Mouse (Mus musculus) stomach, embryonic 16.5 days (tissue): Measurements from ENCODE around the gene Plpp3. TPM values are rescaled to one million over a fixed set of nuclear protein-coding genes. Genes with fewer than 3 reads are reported as not detected.

ENCODE experiments used
- ATAC-seq: fragments of 200-750 bp; cut with Nextera tagmentation; 2 replicates; pipeline ENCODE4 v1.8.0; 2017; ENCODE audit warnings: moderate number of reproducible peaks, moderate TSS enrichment; ENCODE audit not compliant: insufficient read depth, low FRiP score
- H3K27ac ChIP-seq: fragments of 300-500 bp; sonication (generic); 2 replicates; pipeline ENCODE4 v1.5.1; 2014; ENCODE audit warnings: low read length
- H3K27me3 ChIP-seq: fragments of 300-500 bp; sonication (generic); 2 replicates; pipeline ENCODE4 v1.6.1; 2014; ENCODE audit warnings: low read length, control low read depth, mixed read lengths; ENCODE audit not compliant: control insufficient read depth, insufficient read depth
- H3K36me3 ChIP-seq: fragments of 300-500 bp; sonication (generic); 2 replicates; pipeline ENCODE4 v1.6.1; 2014; ENCODE audit warnings: low read length; ENCODE audit not compliant: control insufficient read depth, insufficient read depth
- H3K4me1 ChIP-seq: fragments of 300-500 bp; sonication (generic); 2 replicates; pipeline ENCODE4 v1.6.1; 2014; ENCODE audit warnings: low read length, control low read depth, mixed read lengths; ENCODE audit not compliant: control insufficient read depth, insufficient read depth
- H3K4me2 ChIP-seq: fragments of 300-500 bp; sonication (generic); 2 replicates; pipeline ENCODE4 v1.6.1; 2014; ENCODE audit warnings: low read depth, low read length, mixed read lengths
- H3K4me3 ChIP-seq: fragments of 300-500 bp; sonication (generic); replicated peaks from 2 replicates; pipeline ENCODE4 v1.5.1; 2014; ENCODE audit warnings: mild to moderate bottlenecking, low read length
- H3K9ac ChIP-seq: fragments of 300-500 bp; sonication (generic); 2 replicates; pipeline ENCODE4 v1.6.1; 2014; ENCODE audit warnings: low read length
- H3K9me3 ChIP-seq: fragments of 300-500 bp; sonication (generic); replicated peaks from 2 replicates; pipeline ENCODE4 v1.6.1; 2016; ENCODE audit warnings: low read length, control low read depth; ENCODE audit not compliant: control insufficient read depth
- whole genome bisulfite sequencing: fragments of 180-500 bp; shearing (Covaris S2); extraction: QIAGEN DNeasy Blood & Tissue Kit; methylation state at CpG from one replicate; pipeline ENCODE4 v1.1.7; 2014; 5-methylcytosine and 5-hydroxymethylcytosine counted together
- polyA plus RNA-seq: library from polyadenylated mRNA; unstranded; fragments of >200 nt; fragmentation: Nextera tagmentation; extraction: Ambion mirVana; gene quantifications from 2 replicates; pipeline ENCODE4 v1.2.1, GENCODE M21; 2015

Plpp3 gene
- 65.3 and 69.9 TPM in 2 replicates for polyA plus RNA-seq

DNA sequence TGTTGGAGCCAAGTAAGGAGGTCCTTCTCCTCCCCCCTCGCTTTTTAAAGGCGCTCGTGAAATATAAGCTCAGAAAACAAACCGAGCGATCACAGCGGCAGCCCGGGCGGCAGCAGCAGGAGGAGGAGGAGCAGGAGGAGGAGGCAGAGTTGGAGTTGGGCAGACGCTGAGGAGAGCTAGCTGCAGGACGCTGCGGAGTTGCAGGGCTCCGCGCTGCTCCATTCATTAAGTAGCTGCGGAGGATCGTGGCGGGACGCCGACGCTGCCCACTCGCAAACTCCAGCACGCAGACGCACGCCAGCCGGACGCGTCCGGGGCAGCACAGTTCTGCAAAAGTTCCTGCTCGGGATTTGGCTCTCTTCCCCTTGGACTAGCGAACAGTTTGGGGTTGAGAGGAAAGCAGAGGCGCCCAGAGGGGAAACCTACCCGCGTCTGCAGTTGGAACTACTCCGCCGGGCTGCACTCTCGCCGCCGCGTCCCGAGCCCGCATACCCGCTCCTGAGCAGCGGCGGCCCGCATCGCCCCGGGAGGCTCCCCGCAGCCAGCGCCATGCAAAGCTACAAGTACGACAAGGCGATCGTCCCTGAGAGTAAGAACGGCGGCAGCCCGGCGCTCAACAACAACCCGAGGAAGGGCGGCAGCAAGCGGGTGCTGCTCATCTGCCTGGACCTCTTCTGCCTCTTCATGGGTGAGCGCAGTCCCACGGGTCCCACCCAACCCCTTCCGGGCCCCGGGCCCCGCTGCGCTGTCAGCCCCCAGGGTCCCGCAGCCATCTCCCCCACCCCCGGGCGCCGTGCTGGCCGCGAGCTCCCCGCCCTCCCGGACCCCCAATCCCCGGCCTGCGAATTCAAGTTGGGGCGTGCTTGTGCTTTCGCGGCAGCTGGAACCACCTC, at the start of gene Plpp3:
Plpp3 (plus strand) TSS at position 72 of the 893 bp plus-strand sequence.
- WGBS = under 1% methylated on average over 77 of the region's 77 CpGs
- Histone ChIP-seq H3K4me2 (peak within 1 kb of the TSS; percentile 61), H3K9ac (peak within 1 kb of the TSS; percentile 94), H3K4me3 (peak within 1 kb of the TSS; percentile 89), H3K27me3 (no peaks in the 10 kb centered on the region), H3K9me3 (no peaks in the 10 kb centered on the region), H3K27ac (peak within 1 kb of the TSS; percentile 98), H3K36me3 (no peaks in the 10 kb centered on the region), H3K4me1 (peaks cover 5% of the 10 kb centered on the region)
- ATAC-seq = peak; percentile 91

DNA sequence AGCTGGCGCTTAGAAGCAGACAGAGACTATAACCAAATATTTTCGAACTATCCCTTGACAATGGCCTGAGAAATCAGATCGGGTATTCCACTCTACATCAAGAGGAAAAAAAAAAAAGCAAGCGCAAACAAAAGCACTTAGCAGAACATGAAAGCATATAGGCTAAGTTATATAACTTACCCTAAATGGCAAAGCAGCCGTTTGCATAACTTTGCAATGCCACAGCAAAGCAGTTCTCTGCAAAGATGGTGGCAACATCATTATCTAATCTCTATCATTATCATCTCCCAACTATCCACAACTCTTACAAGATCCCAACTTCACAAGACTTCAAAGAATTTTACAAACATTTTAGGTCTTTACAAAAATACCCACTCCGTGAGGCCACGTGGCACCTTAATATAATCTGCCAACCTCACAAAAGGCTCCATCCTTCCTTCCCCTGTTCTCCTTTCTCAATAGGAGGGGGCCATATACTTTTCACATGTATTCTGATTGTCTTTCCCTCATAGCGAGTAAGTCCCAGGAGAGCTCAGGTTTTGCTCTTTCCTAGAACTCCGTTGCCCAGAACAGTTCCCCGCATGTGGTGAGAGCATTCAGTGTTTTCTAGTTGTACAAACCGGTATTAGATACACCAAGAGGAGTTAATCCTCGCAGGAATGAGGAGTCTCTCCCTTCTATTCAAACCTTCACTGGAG, 49.1 kb upstream of the Plpp3 start:
- no peaks in the 10 kb centered on the region for H3K36me3 ChIP-seq
- H3K27ac ChIP-seq = no peak overlapping the region
- no peak overlapping the region for H3K9ac ChIP-seq
- H3K27me3 ChIP-seq = no peaks in the 10 kb centered on the region
- peaks cover 11% of the 10 kb centered on the region; the same call in 1 of the 2 replicates for H3K4me1 ChIP-seq
- 67% methylated on average over 12 of the region's 12 CpGs for WGBS
- H3K4me2 ChIP-seq = peak overlapping the region; percentile 95; the same call in 1 of the 2 replicates
- no peak overlapping the region for H3K4me3 ChIP-seq
- no peak for ATAC-seq
- no peaks in the 10 kb centered on the region for H3K9me3 ChIP-seq

DNA sequence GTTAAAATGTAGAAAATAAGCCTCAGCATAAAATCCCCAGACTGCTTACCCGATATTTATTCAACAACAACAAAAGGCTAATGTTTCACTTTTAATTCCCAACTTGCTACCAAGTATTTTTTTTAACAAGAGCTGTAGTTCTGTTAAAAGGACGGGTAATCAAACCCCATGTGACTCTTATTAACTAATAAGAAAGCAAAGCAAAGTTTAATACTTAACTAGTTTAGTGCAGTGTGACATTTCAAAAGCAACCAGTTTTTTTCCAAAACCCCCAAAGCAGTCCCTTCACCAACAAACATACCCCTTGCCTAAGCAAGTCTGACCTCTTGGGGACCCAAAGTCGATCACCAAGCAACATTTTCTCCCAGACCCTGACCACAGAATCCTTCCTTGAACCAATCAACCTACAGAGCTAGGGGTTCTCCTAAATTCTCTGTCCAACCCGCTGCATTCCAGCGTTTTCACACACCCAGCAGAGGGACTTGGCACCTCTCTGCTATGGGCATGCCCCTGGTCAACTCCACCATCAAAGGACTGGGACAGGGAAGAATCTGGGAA, 48.4 kb upstream of the Plpp3 start:
- H3K9ac ChIP-seq = peak overlapping the region; percentile 83
- WGBS = 29% methylated on average over 5 of the region's 5 CpGs

DNA sequence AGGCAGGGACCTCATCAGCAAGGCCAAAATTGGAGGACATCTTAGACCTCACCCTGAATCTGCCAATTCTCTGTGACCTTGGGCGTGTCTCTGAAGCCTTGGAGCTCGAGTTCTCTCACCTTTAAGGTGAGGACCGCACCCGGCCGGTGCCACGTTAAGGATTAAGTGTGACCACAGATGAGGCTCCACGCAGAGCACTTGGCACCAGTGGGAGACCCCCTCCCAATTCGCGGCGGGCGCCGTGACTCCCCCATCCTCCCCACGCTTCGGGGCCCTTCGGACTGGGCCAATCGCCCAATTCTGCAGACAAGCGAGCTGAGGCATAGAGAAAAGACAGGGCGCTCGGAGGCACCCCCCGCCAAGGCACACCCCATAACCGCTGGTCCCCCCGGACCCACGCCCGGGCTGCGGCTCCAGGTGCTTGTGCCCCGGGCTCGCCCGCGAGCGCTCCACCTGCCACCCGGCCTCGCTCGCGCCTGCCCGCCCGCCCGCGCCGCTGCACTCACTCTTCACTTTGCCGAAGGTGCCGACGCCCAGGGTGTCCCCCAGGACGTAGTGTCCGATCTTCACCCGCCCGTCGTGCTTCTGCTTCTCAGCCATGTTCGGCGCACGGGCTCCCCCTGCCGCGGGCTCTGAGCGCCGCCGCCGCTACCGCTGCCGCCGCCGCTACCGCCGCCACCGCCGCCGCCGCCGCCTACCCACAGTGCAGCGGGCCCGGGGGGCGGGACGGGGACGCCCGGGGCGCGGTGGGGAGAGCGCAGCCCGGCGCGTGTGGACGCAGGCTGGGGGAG, 47.8 kb upstream of the Plpp3 start, which contains the start of gene Prkaa2:
Prkaa2 (minus strand) TSS at position 692 of the 791 bp plus-strand sequence.
- Histone ChIP-seq H3K27ac (no peak within 1 kb of the TSS; the same call in 1 of the 2 replicates), H3K36me3 (no peaks in the 10 kb centered on the region), H3K9me3 (no peaks in the 10 kb centered on the region), H3K4me2 (peak within 1 kb of the TSS; percentile 95), H3K4me3 (peak within 1 kb of the TSS; percentile 65), H3K4me1 (peaks cover 11% of the 10 kb centered on the region; the same call in 1 of the 2 replicates), H3K27me3 (no peaks in the 10 kb centered on the region), H3K9ac (peak within 1 kb of the TSS; percentile 83)
- 1% methylated on average over 80 of the region's 80 CpGs for WGBS
- peak; percentile 89 for ATAC-seq

More for the DNA sequence above, 48.4 kb upstream of the Plpp3 start:
- Histone ChIP-seq H3K27me3 (no peaks in the 10 kb centered on the region), H3K4me1 (peaks cover 11% of the 10 kb centered on the region; the same call in 1 of the 2 replicates), H3K4me2 (peak overlapping the region; percentile 95), H3K9me3 (no peaks in the 10 kb centered on the region), H3K4me3 (peak overlapping the region; percentile 65), H3K27ac (no peak overlapping the region), H3K36me3 (no peaks in the 10 kb centered on the region)
- ATAC-seq = no peak

DNA sequence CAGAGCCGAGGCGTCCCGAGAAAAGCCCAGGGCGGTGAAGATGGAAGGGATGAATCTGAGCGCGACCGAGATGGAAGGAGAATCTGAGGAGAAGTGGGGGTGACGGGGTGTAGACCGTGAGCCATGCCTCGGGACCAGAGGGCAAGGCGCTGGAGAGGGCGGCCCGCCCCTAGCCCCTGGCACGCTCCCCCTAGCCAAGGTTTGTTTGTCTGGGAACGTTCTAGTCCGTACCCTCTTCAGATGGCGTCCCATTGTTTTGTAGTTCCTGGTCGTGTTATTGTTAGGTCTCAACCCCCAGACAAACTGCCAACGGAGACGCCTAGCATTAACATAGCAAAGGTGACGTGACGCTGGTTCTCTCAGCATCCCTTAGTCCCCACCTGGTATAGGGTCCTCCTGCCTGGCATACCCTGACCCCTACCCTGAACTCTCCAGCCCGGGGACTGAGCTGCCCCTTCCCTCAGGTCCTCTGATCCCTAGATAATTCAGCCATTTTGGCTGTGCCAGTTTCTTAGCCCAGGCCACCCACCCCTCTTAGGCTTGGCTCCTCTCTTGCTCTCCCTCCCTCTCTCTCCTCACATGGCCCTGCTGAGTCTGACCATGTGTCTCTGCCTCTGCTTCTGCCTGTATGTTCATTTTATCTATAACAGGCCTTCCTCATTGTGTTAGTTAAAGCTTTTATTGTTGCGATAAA, 47.0 kb upstream of the Plpp3 start:
- 3% methylated on average over 23 of the region's 24 CpGs for WGBS
- H3K27me3 ChIP-seq = no peaks in the 10 kb centered on the region
- no peaks in the 10 kb centered on the region for H3K9me3 ChIP-seq
- no peaks in the 10 kb centered on the region for H3K36me3 ChIP-seq
- peak overlapping the region; percentile 65 for H3K4me3 ChIP-seq
- peak overlapping the region; percentile 95 for H3K4me2 ChIP-seq
- ATAC-seq = peak; percentile 62
- no peak overlapping the region; the same call in 1 of the 2 replicates for H3K27ac ChIP-seq
- peaks cover 11% of the 10 kb centered on the region; the same call in 1 of the 2 replicates for H3K4me1 ChIP-seq
- H3K9ac ChIP-seq = peak overlapping the region; percentile 83

DNA sequence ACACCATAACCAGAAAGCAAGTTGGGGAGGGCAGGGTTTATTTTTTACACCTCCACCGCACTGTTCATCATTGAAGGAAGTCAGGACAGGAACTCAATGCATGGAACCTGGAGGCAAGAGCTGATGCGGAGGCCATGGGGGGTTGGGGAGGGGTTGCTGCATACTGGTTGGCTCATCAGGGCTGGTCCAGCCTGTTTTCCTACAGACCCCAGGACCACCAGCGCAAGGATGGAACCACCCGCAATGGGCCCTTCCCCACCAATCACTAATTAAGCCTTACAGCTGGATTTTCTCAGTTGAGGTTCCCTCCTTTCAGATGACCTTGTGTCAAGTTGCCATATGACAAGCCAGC, 46.5 kb upstream of the Plpp3 start:
- ATAC-seq = no peak
- Histone ChIP-seq H3K4me1 (peaks cover 11% of the 10 kb centered on the region; the same call in 1 of the 2 replicates), H3K4me2 (peak overlapping the region; percentile 95; the same call in 1 of the 2 replicates), H3K9ac (no peak overlapping the region), H3K4me3 (no peak overlapping the region), H3K27ac (no peak overlapping the region), H3K9me3 (no peaks in the 10 kb centered on the region), H3K27me3 (no peaks in the 10 kb centered on the region), H3K36me3 (no peaks in the 10 kb centered on the region)
- WGBS = 74% methylated on average over 4 of the region's 4 CpGs

DNA sequence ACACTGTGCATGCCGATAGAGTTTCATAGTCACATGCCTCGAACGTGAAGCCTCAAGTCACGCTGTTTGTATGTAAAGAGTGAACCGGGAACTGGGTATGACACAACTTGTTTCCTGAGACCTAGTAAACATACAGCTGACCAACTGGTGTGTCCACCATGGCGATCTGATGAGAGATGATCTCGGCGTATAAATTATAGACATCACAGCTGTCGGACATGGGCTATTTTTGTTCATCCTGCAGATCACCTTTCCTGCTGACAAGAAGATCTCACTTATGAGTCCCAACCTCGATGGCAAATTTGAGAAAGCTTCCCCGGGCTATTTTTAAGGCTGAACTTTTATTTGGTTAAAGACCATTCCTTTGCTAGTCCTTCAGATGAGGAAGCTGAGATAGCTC, 45.4 kb upstream of the Plpp3 start:
- 81% methylated on average over 11 of the region's 11 CpGs for WGBS
- Histone ChIP-seq H3K27ac (no peak overlapping the region), H3K4me1 (peaks cover 11% of the 10 kb centered on the region; the same call in 1 of the 2 replicates), H3K4me3 (no peak overlapping the region), H3K9ac (no peak overlapping the region), H3K9me3 (no peaks in the 10 kb centered on the region), H3K36me3 (no peaks in the 10 kb centered on the region), H3K27me3 (no peaks in the 10 kb centered on the region), H3K4me2 (no peak overlapping the region)
- no peak for ATAC-seq

DNA sequence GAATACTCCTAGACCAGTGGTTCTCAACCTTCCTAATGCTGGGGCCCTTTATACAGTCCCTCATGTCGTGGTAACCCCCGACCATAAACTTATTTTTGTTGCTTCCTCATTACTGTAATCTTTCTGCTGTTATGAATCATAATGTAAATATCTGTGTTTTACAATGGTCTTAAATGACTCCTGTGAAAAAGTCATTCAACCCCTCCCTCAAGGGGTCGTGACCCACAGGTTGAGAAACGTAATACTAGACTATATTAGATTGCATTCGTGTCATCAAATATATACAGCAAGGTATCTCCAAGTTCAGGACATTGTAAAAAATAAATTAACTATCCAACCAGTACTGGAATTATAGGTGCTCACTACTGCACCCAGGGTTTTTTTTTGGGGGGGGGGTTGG, 44.1 kb upstream of the Plpp3 start:
- no peaks in the 10 kb centered on the region for H3K27me3 ChIP-seq
- no peak overlapping the region for H3K9ac ChIP-seq
- ATAC-seq = no peak
- no peaks in the 10 kb centered on the region for H3K9me3 ChIP-seq
- H3K27ac ChIP-seq = no peak overlapping the region
- WGBS = 67% methylated on average over 5 of the region's 5 CpGs
- H3K4me3 ChIP-seq = no peak overlapping the region
- peaks cover 11% of the 10 kb centered on the region; the same call in 1 of the 2 replicates for H3K4me1 ChIP-seq
- H3K4me2 ChIP-seq = no peak overlapping the region
- H3K36me3 ChIP-seq = no peaks in the 10 kb centered on the region
